Mouse (Mus musculus) stomach, embryonic 15.5 days (tissue): ENCODE data around the gene Ftl1. TPM values are rescaled to one million over a fixed set of nuclear protein-coding genes. Genes with fewer than 3 reads are reported as not detected.

Experiments used
- ATAC-seq: fragments of 200-750 bp; cut with Nextera tagmentation; 2 replicates; pipeline ENCODE4 v1.8.0; 2017; ENCODE audit warnings: low read depth, moderate number of reproducible peaks, moderate TSS enrichment; ENCODE audit not compliant: insufficient read depth, low FRiP score
- H3K27ac ChIP-seq: fragments of 300-500 bp; sonication (generic); 2 replicates; pipeline ENCODE4 v1.5.1; 2015; ENCODE audit warnings: mild to moderate bottlenecking, inconsistent platforms
- H3K27me3 ChIP-seq: fragments of 300-500 bp; sonication (generic); replicated peaks from 2 replicates; pipeline ENCODE4 v1.6.1; 2015; ENCODE audit warnings: inconsistent platforms
- H3K36me3 ChIP-seq: fragments of 300-500 bp; sonication (generic); 2 replicates; pipeline ENCODE4 v1.6.1; 2015; ENCODE audit warnings: inconsistent platforms
- H3K4me1 ChIP-seq: fragments of 300-500 bp; sonication (generic); 2 replicates; pipeline ENCODE4 v1.6.1; 2015; ENCODE audit warnings: inconsistent platforms
- H3K4me2 ChIP-seq: fragments of 300-500 bp; sonication (generic); 2 replicates; pipeline ENCODE4 v1.6.1; 2015; ENCODE audit warnings: mild to moderate bottlenecking, inconsistent platforms
- H3K4me3 ChIP-seq: fragments of 300-500 bp; sonication (generic); replicated peaks from 2 replicates; pipeline ENCODE4 v1.5.1; 2015; ENCODE audit warnings: inconsistent platforms
- H3K9ac ChIP-seq: fragments of 300-500 bp; sonication (generic); 2 replicates; pipeline ENCODE4 v1.6.1; 2015; ENCODE audit warnings: inconsistent platforms
- H3K9me3 ChIP-seq: fragments of 300-500 bp; sonication (generic); 2 replicates; pipeline ENCODE4 v1.6.1; 2016; ENCODE audit warnings: inconsistent platforms
- WGBS: fragments of 180-500 bp; shearing (Covaris S2); methylation state at CpG from one replicate; pipeline ENCODE4 v1.1.7; 2015; 5-methylcytosine and 5-hydroxymethylcytosine counted together
- polyA plus RNA-seq: library from polyadenylated mRNA; unstranded; fragments of >200 nt; fragmentation: Nextera tagmentation; extraction: Ambion mirVana; gene quantifications from 2 replicates; pipeline ENCODE4 v1.2.1, GENCODE M21; 2015

The Ftl1 gene
- polyA plus RNA-seq, 1 experiment from 2014 or later, result 4,747 TPM

DNA sequence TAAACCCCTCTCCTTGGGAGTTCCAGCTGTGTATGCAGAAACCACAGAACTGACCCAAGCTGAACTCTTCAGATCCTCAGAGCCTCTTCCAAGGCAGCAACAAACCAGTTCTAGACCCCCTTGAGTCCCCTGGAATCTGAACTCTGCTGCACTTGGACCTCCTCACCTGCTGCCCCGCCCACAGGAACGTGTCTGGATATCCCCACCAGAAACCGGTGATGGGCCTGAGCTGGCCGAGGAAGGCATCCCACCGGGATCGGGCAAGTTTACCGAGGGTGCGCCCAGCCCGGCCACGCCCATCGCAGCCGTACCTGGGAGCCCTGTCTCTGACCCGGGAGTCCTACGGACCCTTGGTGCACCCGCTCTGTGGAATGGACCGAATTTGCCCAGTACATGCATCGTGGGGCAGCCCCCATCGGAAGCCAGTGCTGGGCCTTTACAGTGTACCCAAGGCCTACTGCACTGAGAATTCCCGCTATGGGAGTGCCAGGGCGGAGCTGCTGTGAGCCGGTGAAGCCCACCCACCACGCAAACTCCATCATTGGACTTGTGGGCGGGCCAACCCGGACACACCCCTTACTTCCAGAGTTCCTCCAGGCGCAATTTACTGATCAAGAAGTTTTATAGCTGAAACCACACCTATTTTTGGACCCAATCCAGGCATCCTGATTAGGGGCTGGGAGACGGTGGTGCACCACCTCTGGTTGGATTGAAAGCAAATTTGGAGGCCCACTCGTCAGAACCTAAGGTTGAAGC lies 39.6 kb downstream of the Ftl1 start:
- WGBS, result 14% methylated on average over 27 of the region's 27 CpGs
- Histone ChIP-seq H3K4me3 (no peak overlapping the region), H3K36me3 (peaks cover 36% of the 10 kb centered on the region), H3K27ac (no peak overlapping the region), H3K4me2 (no peak overlapping the region), H3K27me3 (peaks cover 32% of the 10 kb centered on the region), H3K9ac (no peak overlapping the region), H3K4me1 (peaks cover 22% of the 10 kb centered on the region), H3K9me3 (no peaks in the 10 kb centered on the region)
- ATAC-seq, result 0 out of 2 replicates have a peak, but pooled peaks have one; percentile 16

GRCm38 (mm10) chr7:45417962-45418492 lies 41.7 kb downstream of the Ftl1 start:
- 8% methylated on average over 13 of the region's 13 CpGs for WGBS
- no peaks in the 10 kb centered on the region for H3K9me3 ChIP-seq
- H3K27me3 ChIP-seq, result peaks cover 49% of the 10 kb centered on the region
- H3K27ac ChIP-seq, result no peak overlapping the region
- no peak for ATAC-seq
- H3K9ac ChIP-seq, result no peak overlapping the region
- H3K4me3 ChIP-seq, result no peak overlapping the region
- H3K36me3 ChIP-seq, result peaks cover 17% of the 10 kb centered on the region
- H3K4me2 ChIP-seq, result peak overlapping the region; percentile 1; the same call in 1 of the 2 replicates
- peaks cover 41% of the 10 kb centered on the region for H3K4me1 ChIP-seq

DNA sequence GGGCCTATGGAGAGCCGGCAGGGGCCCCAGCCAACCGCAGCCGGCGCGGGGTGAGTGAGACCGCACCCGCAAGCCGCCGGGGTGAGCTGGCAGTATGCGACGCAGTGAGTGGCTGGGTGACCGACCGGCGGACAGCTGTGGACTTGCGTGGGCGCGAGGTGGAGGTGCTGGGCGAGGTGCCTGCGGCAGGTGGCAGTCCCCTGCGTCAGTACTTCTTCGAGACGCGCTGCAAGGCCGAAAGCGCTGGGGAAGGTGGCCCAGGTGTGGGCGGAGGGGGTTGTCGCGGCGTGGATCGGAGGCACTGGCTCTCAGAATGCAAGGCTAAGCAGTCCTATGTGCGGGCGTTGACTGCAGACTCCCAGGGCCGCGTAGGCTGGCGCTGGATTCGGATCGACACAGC lies 44.0 kb downstream of the Ftl1 start:
- no peak overlapping the region for H3K27ac ChIP-seq
- H3K9ac ChIP-seq, result no peak overlapping the region
- H3K36me3 ChIP-seq, result no peaks in the 10 kb centered on the region
- peaks cover 65% of the 10 kb centered on the region for H3K27me3 ChIP-seq
- peak overlapping the region; percentile 12; the same call in 1 of the 2 replicates for H3K4me3 ChIP-seq
- WGBS, result 26% methylated on average over 37 of the region's 37 CpGs
- H3K4me2 ChIP-seq, result peak overlapping the region; percentile 39
- peaks cover 42% of the 10 kb centered on the region for H3K4me1 ChIP-seq
- no peaks in the 10 kb centered on the region for H3K9me3 ChIP-seq
- ATAC-seq, result no peak

DNA sequence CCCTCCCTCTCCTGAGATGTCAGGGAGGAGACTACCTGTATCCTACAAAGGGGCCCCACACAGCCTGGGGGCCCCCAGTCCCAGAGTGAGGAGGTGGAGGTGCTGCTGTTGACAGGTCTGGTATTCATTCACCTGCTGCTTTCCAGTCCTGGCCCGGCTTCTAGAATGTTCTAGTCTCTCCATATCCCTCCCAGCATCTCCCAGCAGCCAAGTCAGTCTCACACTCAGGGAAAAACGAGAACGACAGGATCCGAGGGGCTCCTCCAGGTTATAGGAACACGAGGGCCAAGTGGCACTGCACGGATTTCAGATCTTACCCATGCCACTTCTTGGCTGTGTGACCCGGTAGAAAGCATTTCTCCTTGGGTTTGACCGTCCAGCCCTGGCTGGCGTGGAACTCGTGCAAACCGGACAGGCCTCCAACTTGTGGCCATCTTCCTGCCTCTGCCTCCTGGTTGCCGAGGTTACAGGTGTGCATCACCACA lies 44.9 kb downstream of the Ftl1 start:
- no peaks in the 10 kb centered on the region for H3K36me3 ChIP-seq
- WGBS, result 54% methylated on average over 12 of the region's 12 CpGs
- no peak for ATAC-seq

DNA sequence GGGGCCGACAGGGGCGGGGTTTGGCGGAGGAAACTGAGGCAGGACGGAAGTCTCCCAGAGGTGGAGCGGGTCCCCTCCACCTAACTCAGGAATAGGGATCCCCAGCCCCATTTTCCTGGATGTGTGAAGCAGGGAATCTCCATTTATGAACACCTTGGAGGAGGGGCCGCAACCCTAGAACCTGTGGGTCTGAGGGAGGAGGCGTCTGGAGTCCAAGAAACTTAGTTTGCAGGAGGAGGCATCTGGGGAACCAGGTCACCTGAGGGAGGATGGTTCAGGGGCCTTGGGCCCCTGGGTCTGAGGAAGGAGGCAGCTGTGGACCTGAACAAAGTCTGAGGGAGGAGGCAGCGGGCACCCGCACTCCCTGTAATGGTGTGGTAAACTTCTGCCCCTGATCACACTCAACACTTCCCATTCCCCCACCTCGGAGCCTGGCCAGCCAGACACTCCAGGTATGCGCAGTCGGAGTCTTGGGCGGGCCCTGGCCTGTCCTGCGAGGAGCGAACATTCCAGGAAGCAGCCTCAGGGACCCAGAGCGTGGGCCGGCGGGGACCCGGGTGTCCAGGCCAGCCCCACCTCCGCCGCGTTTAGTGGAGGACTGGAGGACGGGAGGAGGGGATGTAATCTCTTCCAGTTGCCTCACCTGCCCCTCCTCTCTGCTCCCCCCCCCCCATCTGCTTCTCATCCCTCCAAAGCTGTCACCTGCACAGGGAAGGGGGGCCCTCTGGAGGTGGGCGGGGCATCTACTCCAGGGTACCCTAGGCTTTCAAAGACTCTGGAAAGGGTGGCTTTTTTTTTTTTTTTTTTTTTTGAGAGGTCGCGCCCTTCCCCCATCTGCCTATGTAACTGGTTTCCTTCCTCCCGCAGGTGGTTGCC lies 45.6 kb downstream of the Ftl1 start:
- H3K4me1 ChIP-seq, result peaks cover 38% of the 10 kb centered on the region
- H3K4me3 ChIP-seq, result peak overlapping the region; percentile 57
- ATAC-seq, result peak; percentile 25; the same call in 1 of the 2 replicates
- peak overlapping the region; percentile 97 for H3K4me2 ChIP-seq
- H3K9ac ChIP-seq, result peak overlapping the region; percentile 54
- H3K9me3 ChIP-seq, result no peaks in the 10 kb centered on the region
- H3K36me3 ChIP-seq, result no peaks in the 10 kb centered on the region
- H3K27me3 ChIP-seq, result peaks cover 80% of the 10 kb centered on the region
- 1% methylated on average over 27 of the region's 27 CpGs for WGBS
- H3K27ac ChIP-seq, result peak overlapping the region; percentile 67

More for the DNA sequence above, 44.9 kb downstream of the Ftl1 start:
- Histone ChIP-seq H3K9me3 (no peaks in the 10 kb centered on the region), H3K4me1 (peaks cover 38% of the 10 kb centered on the region), H3K27me3 (peaks cover 73% of the 10 kb centered on the region), H3K9ac (no peak overlapping the region), H3K27ac (no peak overlapping the region), H3K4me2 (peak overlapping the region; percentile 97), H3K4me3 (no peak overlapping the region)

- H3K9me3 ChIP-seq, result no peaks in the 10 kb centered on the region
- peak within 1 kb of the TSS; percentile 57 for H3K4me3 ChIP-seq
- peaks cover 38% of the 10 kb centered on the region for H3K4me1 ChIP-seq
- peaks cover 79% of the 10 kb centered on the region for H3K27me3 ChIP-seq
- H3K36me3 ChIP-seq, result no peaks in the 10 kb centered on the region
- WGBS, result 2% methylated on average over 42 of the region's 45 CpGs
- H3K27ac ChIP-seq, result peak within 1 kb of the TSS; percentile 67
- peak; percentile 40 for ATAC-seq
- peak within 1 kb of the TSS; percentile 97 for H3K4me2 ChIP-seq
- peak within 1 kb of the TSS; percentile 54 for H3K9ac ChIP-seq
Measured at GRCm38 (mm10) chr7:45413113-45413863, 46.4 kb downstream of the Ftl1 start, which contains the start of gene Ntf5. TSS of gene Ntf5 (plus strand) at chr7:45413695.

DNA sequence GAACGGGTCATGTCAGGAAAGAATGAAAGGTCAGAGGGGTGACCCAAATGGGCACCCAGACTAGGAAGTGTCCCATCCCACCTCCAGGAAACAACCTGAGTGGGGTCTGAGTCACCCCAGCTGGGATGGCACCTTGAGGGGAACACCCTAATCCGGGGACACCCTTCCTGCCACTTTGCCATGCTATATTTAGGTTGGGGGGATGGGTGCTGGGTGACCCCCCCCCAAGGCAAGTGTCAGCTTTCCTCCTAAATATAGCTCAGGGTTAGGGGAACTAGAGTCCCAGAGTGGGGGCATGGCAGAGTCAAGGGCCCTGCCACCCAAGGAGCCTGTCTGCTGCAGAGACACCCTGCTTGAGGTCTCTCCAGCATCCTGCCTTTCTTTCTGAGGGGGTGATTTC lies 47.3 kb downstream of the Ftl1 start:
- WGBS, result 68% methylated on average over 2 of the region's 2 CpGs
- Histone ChIP-seq H3K27me3 (peaks cover 81% of the 10 kb centered on the region), H3K4me1 (peaks cover 31% of the 10 kb centered on the region), H3K27ac (no peak overlapping the region), H3K4me3 (no peak overlapping the region), H3K36me3 (no peaks in the 10 kb centered on the region), H3K9me3 (no peaks in the 10 kb centered on the region), H3K9ac (no peak overlapping the region), H3K4me2 (no peak overlapping the region)
- ATAC-seq, result no peak

- Histone ChIP-seq H3K4me3 (no peak overlapping the region), H3K36me3 (no peaks in the 10 kb centered on the region), H3K4me1 (peaks cover 32% of the 10 kb centered on the region), H3K9ac (no peak overlapping the region), H3K4me2 (no peak overlapping the region), H3K27ac (no peak overlapping the region), H3K27me3 (peaks cover 83% of the 10 kb centered on the region), H3K9me3 (no peaks in the 10 kb centered on the region)
- WGBS, result 85% methylated on average over 8 of the region's 8 CpGs
- no peak for ATAC-seq
Measured at GRCm38 (mm10) chr7:45409497-45410163, 50.1 kb downstream of the Ftl1 start.

- H3K36me3 ChIP-seq, result no peaks in the 10 kb centered on the region
- H3K9me3 ChIP-seq, result no peaks in the 10 kb centered on the region
- peaks cover 77% of the 10 kb centered on the region for H3K27me3 ChIP-seq
- ATAC-seq, result no peak
- WGBS, result 86% methylated on average over 17 of the region's 17 CpGs
- H3K9ac ChIP-seq, result no peak overlapping the region
- no peak overlapping the region for H3K27ac ChIP-seq
- H3K4me2 ChIP-seq, result no peak overlapping the region
- no peak overlapping the region for H3K4me3 ChIP-seq
- peaks cover 26% of the 10 kb centered on the region for H3K4me1 ChIP-seq
Measured at GRCm38 (mm10) chr7:45408949-45409348, 50.7 kb downstream of the Ftl1 start.

DNA sequence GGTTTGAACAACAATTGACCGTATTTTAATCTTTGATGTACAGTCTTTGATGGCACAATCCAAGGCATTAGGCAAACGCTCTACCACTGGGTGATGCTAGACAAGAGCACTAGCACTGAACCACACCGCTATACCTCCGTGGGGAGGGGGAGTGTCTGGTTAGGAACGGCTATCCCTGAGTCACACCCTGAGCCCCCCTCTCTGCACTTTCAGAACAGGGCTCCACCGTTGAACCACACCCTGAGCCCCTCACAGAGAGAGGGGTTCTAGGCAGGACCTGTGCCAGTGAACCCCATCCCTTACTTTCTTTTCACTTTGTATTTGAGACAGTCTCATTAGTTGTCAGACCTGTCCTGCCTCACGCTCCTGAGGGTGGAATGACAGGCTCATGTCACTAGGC lies 51.3 kb downstream of the Ftl1 start:
- no peak overlapping the region for H3K4me3 ChIP-seq
- H3K4me1 ChIP-seq, result peaks cover 20% of the 10 kb centered on the region
- no peaks in the 10 kb centered on the region for H3K9me3 ChIP-seq
- no peak overlapping the region for H3K9ac ChIP-seq
- 64% methylated on average over 7 of the region's 7 CpGs for WGBS
- H3K4me2 ChIP-seq, result no peak overlapping the region
- no peaks in the 10 kb centered on the region for H3K36me3 ChIP-seq
- ATAC-seq, result no peak
- H3K27me3 ChIP-seq, result peaks cover 73% of the 10 kb centered on the region
- H3K27ac ChIP-seq, result no peak overlapping the region
